Mouse (Mus musculus) megakaryocyte, embryonic 14.5 days (primary cell): ENCODE data around the gene Fadd.

ENCODE experiments used
- FLI1 ChIP-seq: IDR thresholded peaks from 2 replicates; pipeline ENCODE4 v1.6.1; 2012; ENCODE audit warnings: low read length, inconsistent platforms, mixed read lengths
- GATA1 ChIP-seq: IDR thresholded peaks from 3 replicates; pipeline ENCODE4 v1.6.1; 2012; ENCODE audit warnings: mixed read lengths, low read length, inconsistent platforms, borderline replicate concordance

GRCm38 (mm10) chr7:144527723-144528221 is 54.5 kb downstream of the Fadd start:
- TF ChIP-seq GATA1 (no peak), FLI1 (no peak)
